Mouse (Mus musculus): Measurements from ENCODE around the gene Kbtbd7.

DNA sequence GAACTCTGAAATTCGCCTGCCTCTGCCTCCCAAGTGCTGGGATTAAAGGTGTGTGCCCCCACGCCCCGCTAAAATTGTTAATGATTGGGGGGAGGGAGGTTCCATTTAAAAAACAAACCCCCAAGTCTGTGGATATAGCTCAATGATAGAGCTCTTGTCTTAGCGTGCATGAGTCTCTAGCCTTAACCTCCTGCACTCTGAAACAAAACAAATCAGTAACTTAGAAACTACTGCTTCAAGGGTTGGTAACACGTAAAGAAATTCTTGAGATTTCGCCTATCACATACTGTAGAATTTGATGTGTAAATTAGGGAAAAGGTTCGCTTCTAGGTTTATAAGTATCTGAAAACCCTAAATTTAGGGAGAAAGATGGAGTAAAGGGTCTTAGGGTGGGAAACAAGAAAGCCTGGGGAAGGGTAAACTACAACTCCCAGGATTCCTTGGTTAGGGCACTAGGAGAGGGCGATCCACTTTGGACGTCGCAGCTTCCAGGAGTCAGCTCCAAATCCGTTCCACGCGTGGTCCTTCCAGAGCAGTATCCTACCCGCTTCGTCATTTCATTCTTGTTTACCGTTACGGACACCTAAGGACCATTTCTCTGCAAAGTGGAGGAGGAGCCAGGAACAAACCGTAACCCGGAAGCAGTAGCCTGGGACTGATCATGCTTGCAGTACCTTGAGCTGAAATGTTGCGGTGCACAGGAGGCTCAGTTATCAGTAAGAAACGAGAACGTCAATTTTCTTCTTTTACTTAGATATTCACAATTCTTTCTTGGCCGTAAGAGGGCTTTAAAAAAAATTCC, 28.8 kb upstream of the Kbtbd7 start, which contains the start of gene Mtrf1:
- TF ChIP-seq CTCF (IDR thresholded peaks at IDR 0.05; ENCODE audit: borderline replicate concordance, insufficient read depth, low read depth, low read length), result no peak
- TF ChIP-seq POLR2A (IDR thresholded peaks at IDR 0.05; ENCODE audit: borderline replicate concordance, insufficient read depth, low read length), result peak; percentile 54; the same call in 1 of the 2 replicates

Measured in cerebellum, adult 2 months (tissue).